Mouse (Mus musculus) heart, adult 2 months (tissue): ENCODE results near the gene 1700029I15Rik. TPM values are rescaled to one million over a fixed set of nuclear protein-coding genes. Genes with fewer than 3 reads are reported as not detected.

Experiments used
- DNase-seq, 2 experiments: peaks; one replicate each; pipeline ENCODE4 v3.0.0; 2021
- H3K27ac ChIP-seq: fragments of 200-600 bp; 2 replicates; pipeline ENCODE4 v1.8.1; 2022
- H3K27me3 ChIP-seq: fragments of 200-500 bp; 2 replicates; pipeline ENCODE4 v1.6.1; 2012; ENCODE audit warnings: mild to moderate bottlenecking, low read length, inconsistent platforms, mixed read lengths; ENCODE audit not compliant: control insufficient read depth, insufficient read depth
- H3K36me3 ChIP-seq: fragments of 200-500 bp; 2 replicates; pipeline ENCODE4 v1.6.1; 2012; ENCODE audit warnings: low read length, inconsistent platforms; ENCODE audit not compliant: control insufficient read depth, insufficient read depth
- H3K4me1 ChIP-seq: fragments of 200-500 bp; 2 replicates; pipeline ENCODE4 v1.6.1; 2011; ENCODE audit warnings: low read length; ENCODE audit not compliant: control insufficient read depth, insufficient read depth
- H3K4me3 ChIP-seq: fragments of 200-600 bp; 2 replicates; pipeline ENCODE4 v1.8.1; 2022
- H3K79me2 ChIP-seq: fragments of 200-500 bp; replicated peaks from 2 replicates; pipeline ENCODE4 v1.6.1; 2012; ENCODE audit warnings: mild to moderate bottlenecking, inconsistent platforms, low read length, moderate library complexity, mixed read lengths; ENCODE audit not compliant: control insufficient read depth, insufficient read depth
- H3K9ac ChIP-seq: fragments of 200-500 bp; 2 replicates; pipeline ENCODE4 v1.6.1; 2012; ENCODE audit warnings: low read depth, mild to moderate bottlenecking, control low read depth, inconsistent platforms, low read length, mixed read lengths
- CTCF ChIP-seq: fragments of 200-600 bp; IDR thresholded peaks from 2 replicates; pipeline ENCODE4 v1.8.1; 2022; ENCODE audit warnings: antibody characterized with exemption, mild to moderate bottlenecking, moderate library complexity
- EP300 ChIP-seq: fragments of 200-500 bp; IDR thresholded peaks from 2 replicates; pipeline ENCODE4 v1.6.1; 2011; ENCODE audit warnings: low read depth, low read length, control low read depth; ENCODE audit not compliant: insufficient read depth
- POLR2A ChIP-seq: fragments of 200-500 bp; IDR thresholded peaks from 2 replicates; pipeline ENCODE4 v1.6.1; 2011; ENCODE audit warnings: mild to moderate bottlenecking, low read depth, low read length, control low read depth; ENCODE audit not compliant: insufficient read depth
- WGBS: fragments of 180-500 bp; shearing (Covaris S2); methylation state at CpG from one replicate; pipeline ENCODE4 v1.1.7; 2018; 5-methylcytosine and 5-hydroxymethylcytosine counted together
- intact Hi-C: fragments of 180-260 bp; cut with DNase I; formaldehyde crosslinking; loops from one replicate; pipeline ENCODE4 v1.15.1; 2025
- polyA plus RNA-seq: library from polyadenylated mRNA; depleted of rRNA; stranded (reverse); fragments of >200 nt; gene quantifications from 2 replicates; pipeline ENCODE4 v1.2.3, GENCODE M21; 2012
- total RNA-seq, 2 experiments: library from RNA; stranded (reverse); gene quantifications; 2 replicates each; pipeline ENCODE4 v1.2.3; 2021

Gene 1700029I15Rik
- total and polyA plus RNA-seq, 3 experiments: 0.63 to 2.8 (median 1.1) TPM

DNA sequence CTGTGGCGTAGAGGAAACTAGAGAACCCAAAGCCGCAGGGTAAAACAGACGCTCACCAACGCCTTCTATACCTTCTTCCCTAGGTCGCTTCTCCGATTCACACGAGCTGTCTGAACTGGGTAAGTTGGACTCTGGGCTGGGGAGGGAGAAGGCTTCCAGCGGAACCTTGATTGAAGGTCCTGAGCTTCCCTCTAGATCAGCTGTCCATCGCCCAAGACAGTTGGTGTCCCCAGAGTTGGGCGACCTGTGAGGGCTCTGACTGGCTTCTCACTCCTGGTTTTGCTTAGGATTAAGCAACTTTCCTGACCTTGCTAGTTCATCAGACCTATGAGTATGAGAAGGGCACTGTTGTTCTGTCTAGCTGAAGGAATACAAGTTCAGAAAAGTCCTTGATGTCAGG lies 6.5 kb upstream of the 1700029I15Rik start:
- WGBS: 5% methylated on average over 10 of the region's 10 CpGs
- TF ChIP-seq EP300 (no peak), CTCF (no peak), POLR2A (no peak)
- no peaks in the 10 kb centered on the region for H3K79me2 ChIP-seq
- DNase-seq: no peak
- H3K4me3 ChIP-seq: peak overlapping the region; percentile 81
- H3K4me1 ChIP-seq: peaks cover 5% of the 10 kb centered on the region
- H3K27me3 ChIP-seq: peaks cover 3% of the 10 kb centered on the region
- peak overlapping the region; percentile 62 for H3K9ac ChIP-seq
- no peaks in the 10 kb centered on the region for H3K36me3 ChIP-seq
- intact Hi-C loops: loop anchor here (2.0 to 5.0 kb wide), 2 partner anchors 47 to 59 kb away; partner anchors contain the start of gene Cry2
- peak overlapping the region; percentile 93 for H3K27ac ChIP-seq

DNA sequence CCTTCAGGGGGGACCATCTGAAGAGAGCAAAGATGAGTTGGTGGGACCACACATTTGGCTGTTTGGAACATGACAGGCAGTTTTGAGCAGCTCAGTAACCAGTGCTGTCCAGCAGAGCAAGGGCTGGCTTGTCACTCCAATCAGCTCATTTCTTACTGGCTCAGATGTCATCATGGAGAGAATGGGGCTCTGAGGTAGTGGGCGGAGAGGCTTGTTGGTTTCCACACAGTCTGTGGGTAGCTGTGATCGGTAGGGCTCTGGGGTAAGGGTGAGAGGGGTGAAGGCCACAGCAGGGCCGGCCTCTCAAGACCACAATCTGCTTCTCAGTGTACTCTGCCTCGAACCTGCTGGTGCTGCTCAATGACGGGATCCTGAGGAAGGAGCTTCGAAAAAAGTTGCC lies 6.0 kb upstream of the 1700029I15Rik start:
- Histone ChIP-seq H3K27ac (no peak overlapping the region), H3K4me3 (peak overlapping the region; percentile 81), H3K4me1 (peaks cover 5% of the 10 kb centered on the region), H3K36me3 (no peaks in the 10 kb centered on the region), H3K9ac (peak overlapping the region; percentile 62), H3K27me3 (no peaks in the 10 kb centered on the region; the same call in 1 of the 2 replicates), H3K79me2 (no peaks in the 10 kb centered on the region)
- no peak for TF ChIP-seq POLR2A
- TF ChIP-seq EP300: no peak
- no peak for TF ChIP-seq CTCF
- intact Hi-C loops: loop anchor here (5.0 kb wide), 1 partner anchor 46 kb away; no protein-coding TSS in a partner anchor
- 74% methylated on average over 6 of the region's 6 CpGs for WGBS
- DNase-seq: no peak

DNA sequence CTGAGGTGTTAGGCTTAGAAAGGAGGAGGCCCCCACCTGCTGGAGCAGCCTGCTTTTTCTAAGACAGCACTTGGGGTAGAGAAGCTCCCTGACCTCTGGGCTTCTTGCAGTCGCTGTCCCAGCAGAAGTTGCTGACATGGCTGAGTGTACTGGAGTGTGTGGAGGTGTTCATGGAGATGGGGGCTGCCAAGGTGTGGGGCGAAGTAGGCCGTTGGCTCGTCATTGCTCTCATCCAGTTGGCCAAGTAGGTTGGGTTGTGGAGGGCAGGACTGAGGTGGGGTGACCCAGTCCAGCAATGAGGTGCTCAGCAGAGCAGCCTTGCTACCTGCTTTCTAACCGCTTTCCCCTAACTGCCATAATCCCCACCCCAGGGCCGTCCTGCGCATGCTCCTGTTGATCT lies 5.0 kb upstream of the 1700029I15Rik start:
- intact Hi-C loops: loop anchor here (5.0 kb wide), 1 partner anchor 45 kb away; no protein-coding TSS in a partner anchor
- Histone ChIP-seq H3K4me3 (no peak overlapping the region), H3K9ac (no peak overlapping the region), H3K27me3 (no peaks in the 10 kb centered on the region), H3K36me3 (no peaks in the 10 kb centered on the region), H3K4me1 (peaks cover 5% of the 10 kb centered on the region), H3K27ac (no peak overlapping the region), H3K79me2 (no peaks in the 10 kb centered on the region)
- TF ChIP-seq EP300 (no peak), POLR2A (no peak), CTCF (no peak)
- no peak for DNase-seq
- WGBS: 91% methylated on average over 7 of the region's 7 CpGs

DNA sequence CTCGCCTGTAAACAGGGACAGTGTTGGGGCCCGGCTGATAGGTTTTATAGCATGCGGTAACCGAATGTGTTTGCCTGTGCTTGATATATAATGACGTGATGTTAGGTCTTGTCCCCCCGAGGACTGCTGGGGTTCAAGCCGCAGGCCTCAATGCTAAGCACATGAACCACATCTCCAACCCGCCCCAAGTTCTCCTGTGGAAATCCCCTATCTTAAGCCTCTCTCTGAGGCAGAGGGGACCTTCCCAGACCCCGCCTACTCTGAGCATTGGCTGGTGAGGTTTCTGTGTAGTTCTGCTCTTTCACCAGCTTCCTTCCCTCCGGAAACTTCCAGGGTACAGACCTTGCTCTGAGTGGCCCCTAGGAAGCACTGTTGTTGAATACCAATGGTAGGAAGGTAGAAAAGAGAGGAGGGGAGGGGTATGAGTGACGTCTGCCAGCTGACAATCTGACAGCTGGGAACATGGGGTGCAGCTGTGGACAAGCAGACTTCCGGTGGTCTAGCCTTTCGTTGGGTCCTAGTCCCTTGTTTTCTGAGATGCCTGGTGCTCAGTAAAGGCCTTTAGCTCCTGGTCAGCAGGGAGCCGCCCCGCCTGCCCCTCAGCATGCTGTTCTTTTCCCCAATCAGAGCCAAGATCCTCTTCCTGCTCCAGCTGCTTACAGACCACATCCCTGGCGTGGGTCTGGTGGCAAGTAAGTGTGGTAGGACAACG lies 2.4 kb upstream of the 1700029I15Rik start:
- Histone ChIP-seq H3K9ac (no peak overlapping the region), H3K4me3 (no peak overlapping the region), H3K27me3 (no peaks in the 10 kb centered on the region), H3K79me2 (no peaks in the 10 kb centered on the region), H3K36me3 (no peaks in the 10 kb centered on the region), H3K27ac (no peak overlapping the region), H3K4me1 (peaks cover 2% of the 10 kb centered on the region; the same call in 1 of the 2 replicates)
- DNase-seq: no peak
- no peak for TF ChIP-seq POLR2A
- TF ChIP-seq EP300: no peak
- no peak for TF ChIP-seq CTCF
- intact Hi-C loops: loop anchor here (5.0 kb wide), 1 partner anchor 42 kb away; no protein-coding TSS in a partner anchor
- 75% methylated on average over 17 of the region's 17 CpGs for WGBS

DNA sequence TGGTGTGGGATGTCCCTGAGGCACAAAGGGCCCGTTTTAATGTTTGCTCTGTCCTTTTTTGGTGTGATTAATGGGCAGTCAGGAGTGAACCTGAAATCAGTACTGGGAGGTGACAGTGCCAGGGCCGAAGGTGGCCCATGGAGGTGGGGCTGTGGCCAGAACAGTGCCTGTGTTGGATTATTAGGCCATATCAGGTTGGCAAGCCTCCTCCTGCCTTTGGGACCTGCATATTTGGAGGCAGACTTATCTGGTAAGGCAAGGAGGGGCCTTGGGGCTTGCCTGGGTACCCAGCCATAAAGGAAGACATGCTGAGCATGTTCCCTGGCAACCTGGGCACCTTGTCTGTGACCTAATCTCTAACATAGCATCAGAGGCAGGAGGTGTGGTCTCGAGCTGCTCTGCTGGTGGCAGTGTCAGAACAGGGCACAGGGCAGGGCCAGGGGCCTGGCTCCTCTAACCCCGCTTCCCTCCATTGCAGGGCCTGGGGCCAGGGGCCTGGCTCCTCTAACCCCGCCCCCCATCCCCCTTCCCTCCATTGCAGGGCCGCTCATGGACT lies 1.8 kb upstream of the 1700029I15Rik start:
- no peak overlapping the region for H3K9ac ChIP-seq
- H3K27me3 ChIP-seq: no peaks in the 10 kb centered on the region
- no peak overlapping the region for H3K4me3 ChIP-seq
- TF ChIP-seq CTCF: no peak
- no peak for TF ChIP-seq POLR2A
- TF ChIP-seq EP300: no peak
- WGBS: 82% methylated on average over 6 of the region's 6 CpGs
- no peaks in the 10 kb centered on the region for H3K36me3 ChIP-seq
- DNase-seq: no peak
- intact Hi-C loops: no loop called here
- no peak overlapping the region for H3K27ac ChIP-seq
- H3K79me2 ChIP-seq: no peaks in the 10 kb centered on the region
- peaks cover 2% of the 10 kb centered on the region; the same call in 1 of the 2 replicates for H3K4me1 ChIP-seq

DNA sequence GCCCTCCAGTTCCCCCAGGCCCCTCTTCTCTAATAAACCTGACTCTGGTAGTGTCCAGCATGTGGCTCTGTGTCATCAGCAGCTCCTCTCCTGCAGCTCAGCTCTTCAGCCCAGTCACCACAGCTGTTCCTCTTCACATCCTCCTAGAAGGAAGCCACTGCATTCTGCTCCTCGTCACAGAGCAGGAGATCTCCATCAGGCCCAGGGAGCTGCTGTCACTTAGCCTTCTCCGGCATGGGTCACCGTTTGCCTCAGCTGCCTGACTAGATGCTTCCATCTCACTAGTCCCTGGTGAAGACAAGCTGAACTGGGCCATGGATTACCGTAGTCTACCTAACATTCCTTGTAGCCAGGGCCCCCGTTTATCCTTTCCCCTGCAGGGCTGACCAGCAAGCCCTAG lies 1.2 kb upstream of the 1700029I15Rik start:
- no peak for DNase-seq
- 79% methylated on average over 5 of the region's 5 CpGs for WGBS
- no peaks in the 10 kb centered on the region for H3K79me2 ChIP-seq
- H3K4me3 ChIP-seq: no peak overlapping the region
- no peak overlapping the region for H3K9ac ChIP-seq
- H3K27me3 ChIP-seq: no peaks in the 10 kb centered on the region
- no peaks in the 10 kb centered on the region for H3K4me1 ChIP-seq
- H3K27ac ChIP-seq: no peak overlapping the region
- TF ChIP-seq EP300 (no peak), POLR2A (no peak), CTCF (no peak)
- intact Hi-C loops: no loop called here
- H3K36me3 ChIP-seq: no peaks in the 10 kb centered on the region
